Mouse (Mus musculus) neural tube, embryonic 11.5 days (tissue): Measurements from ENCODE around the gene Mobp. TPM values are rescaled to one million over a fixed set of nuclear protein-coding genes. Genes with fewer than 3 reads are reported as not detected.
A peak's percentile ranks its signal among the peaks of the same experiment; 100 is the strongest.

Source experiments
- ATAC-seq: fragments of 200-750 bp; cut with Nextera tagmentation; 2 replicates; pipeline ENCODE4 v1.8.0; 2017; ENCODE audit warnings: moderate number of reproducible peaks, mild to moderate bottlenecking, moderate TSS enrichment, moderate library complexity; ENCODE audit not compliant: insufficient read depth, low FRiP score, low TSS enrichment
- DNase-seq: peaks from one replicate; pipeline ENCODE4 v3.0.0-alpha.2; 2015; ENCODE audit warnings: low spot score
- H3K27ac ChIP-seq: fragments of 300-500 bp; sonication (generic); 2 replicates; pipeline ENCODE4 v1.5.1; 2014; ENCODE audit warnings: low read depth, mild to moderate bottlenecking, low read length
- H3K27me3 ChIP-seq: fragments of 300-500 bp; sonication (generic); 2 replicates; pipeline ENCODE4 v1.6.1; 2014; ENCODE audit warnings: mild to moderate bottlenecking, low read length, mixed read lengths; ENCODE audit not compliant: control insufficient read depth, insufficient read depth
- H3K36me3 ChIP-seq: fragments of 300-500 bp; sonication (generic); 2 replicates; pipeline ENCODE4 v1.6.1; 2014; ENCODE audit warnings: mild to moderate bottlenecking, low read length, moderate library complexity, mixed read lengths; ENCODE audit not compliant: control insufficient read depth, insufficient read depth
- H3K4me1 ChIP-seq: fragments of 300-500 bp; sonication (generic); 2 replicates; pipeline ENCODE4 v1.6.1; 2014; ENCODE audit warnings: low read length, mixed read lengths; ENCODE audit not compliant: control insufficient read depth, insufficient read depth
- H3K4me2 ChIP-seq: fragments of 300-500 bp; sonication (generic); 2 replicates; pipeline ENCODE4 v1.6.1; 2014; ENCODE audit warnings: low read depth, mild to moderate bottlenecking, moderate library complexity
- H3K4me3 ChIP-seq: fragments of 300-500 bp; sonication (generic); 2 replicates; pipeline ENCODE4 v1.5.1; 2014; ENCODE audit warnings: low read depth, low read length
- H3K9ac ChIP-seq: fragments of 300-500 bp; sonication (generic); 2 replicates; pipeline ENCODE4 v1.6.1; 2014; ENCODE audit warnings: mild to moderate bottlenecking, low read length
- H3K9me3 ChIP-seq: fragments of 300-500 bp; sonication (generic); 2 replicates; pipeline ENCODE4 v1.6.1; 2016; ENCODE audit warnings: low read length; ENCODE audit not compliant: control insufficient read depth
- WGBS: fragments of 180-500 bp; shearing (Covaris S2); extraction: QIAGEN DNeasy Blood & Tissue Kit; methylation state at CpG from one replicate; pipeline ENCODE4 v1.1.7; 2014; 5-methylcytosine and 5-hydroxymethylcytosine counted together
- polyA plus RNA-seq: library from polyadenylated mRNA; unstranded; fragments of >200 nt; fragmentation: Nextera tagmentation; extraction: Ambion mirVana; gene quantifications from 2 replicates; pipeline ENCODE4 v1.2.1, GENCODE M21; 2014

Gene Mobp
- polyA plus RNA-seq, 1 experiment from 2014 or later: not detected

DNA sequence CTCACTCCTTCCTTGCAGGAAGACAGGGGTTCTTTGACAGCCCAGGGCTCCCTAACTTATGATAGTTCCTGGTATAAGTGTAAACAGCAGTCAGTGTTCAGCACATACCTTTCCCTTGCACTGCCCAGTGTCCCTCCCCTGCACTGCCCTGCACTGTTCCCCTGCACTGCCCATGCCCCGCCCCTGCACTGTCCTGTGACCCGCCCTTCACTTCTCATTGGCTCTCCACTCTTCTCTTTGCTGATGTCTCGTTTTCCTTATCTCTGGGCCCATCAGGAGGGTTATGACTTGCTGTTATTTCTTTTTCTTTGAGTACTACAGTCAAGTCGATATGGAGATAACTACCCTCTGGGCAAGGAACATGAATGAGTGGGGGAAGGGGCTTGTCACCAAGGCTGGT lies 8.5 kb downstream of the Mobp start:
- WGBS: 43% methylated on average over 4 of the region's 4 CpGs
- no peak overlapping the region for H3K27ac ChIP-seq
- H3K9me3 ChIP-seq: no peaks in the 10 kb centered on the region
- ATAC-seq (no peak), DNase-seq (no peak)
- H3K9ac ChIP-seq: no peak overlapping the region
- no peak overlapping the region for H3K4me2 ChIP-seq
- no peaks in the 10 kb centered on the region for H3K36me3 ChIP-seq
- no peaks in the 10 kb centered on the region; the same call in 1 of the 2 replicates for H3K4me1 ChIP-seq
- H3K4me3 ChIP-seq: no peak overlapping the region
- no peaks in the 10 kb centered on the region for H3K27me3 ChIP-seq

DNA sequence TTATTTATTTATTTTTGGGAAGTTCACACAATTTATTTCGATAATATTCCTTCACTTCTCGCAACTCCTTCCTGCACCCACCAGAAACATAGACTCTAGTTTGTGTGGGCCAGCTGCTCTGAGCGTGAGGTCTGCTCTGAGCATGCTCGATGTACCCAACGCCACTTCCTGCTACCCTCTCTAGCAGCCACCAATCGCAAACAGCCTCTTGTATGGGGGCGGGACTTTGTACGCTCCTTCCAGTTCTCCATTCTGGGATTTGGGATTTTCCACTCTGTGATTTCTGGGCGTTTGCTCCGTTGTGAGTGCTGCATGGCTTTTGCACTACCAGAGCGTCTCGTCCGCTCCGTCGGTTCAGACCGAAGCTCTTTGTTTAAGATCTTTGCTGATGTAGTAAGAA lies 14.4 kb downstream of the Mobp start:
- no peaks in the 10 kb centered on the region for H3K4me1 ChIP-seq
- ATAC-seq: no peak
- 90% methylated on average over 16 of the region's 16 CpGs for WGBS
- H3K9me3 ChIP-seq: no peaks in the 10 kb centered on the region
- H3K4me3 ChIP-seq: no peak overlapping the region
- H3K9ac ChIP-seq: no peak overlapping the region
- H3K4me2 ChIP-seq: no peak overlapping the region
- DNase-seq: no peak
- H3K27ac ChIP-seq: no peak overlapping the region
- no peaks in the 10 kb centered on the region for H3K36me3 ChIP-seq
- H3K27me3 ChIP-seq: no peaks in the 10 kb centered on the region

- H3K36me3 ChIP-seq: no peaks in the 10 kb centered on the region
- H3K4me2 ChIP-seq: no peak overlapping the region
- no peak overlapping the region for H3K9ac ChIP-seq
- H3K4me1 ChIP-seq: no peaks in the 10 kb centered on the region
- ATAC-seq (no peak), DNase-seq (no peak)
- no peak overlapping the region for H3K4me3 ChIP-seq
- H3K27ac ChIP-seq: no peak overlapping the region
- H3K27me3 ChIP-seq: no peaks in the 10 kb centered on the region
- no peaks in the 10 kb centered on the region for H3K9me3 ChIP-seq
- 70% methylated on average over 10 of the region's 11 CpGs for WGBS
Measured at GRCm38 (mm10) chr9:120167826-120168225, 18.3 kb downstream of the Mobp start.

- H3K4me3 ChIP-seq: no peak overlapping the region
- 38% methylated on average over 5 of the region's 5 CpGs for WGBS
- no peak for ATAC-seq
- H3K9me3 ChIP-seq: no peaks in the 10 kb centered on the region
- no peaks in the 10 kb centered on the region for H3K27me3 ChIP-seq
- H3K9ac ChIP-seq: no peak overlapping the region
- no peak overlapping the region for H3K4me2 ChIP-seq
- peak; percentile 72 for DNase-seq
- no peak overlapping the region for H3K27ac ChIP-seq
- no peaks in the 10 kb centered on the region for H3K4me1 ChIP-seq
- H3K36me3 ChIP-seq: no peaks in the 10 kb centered on the region
Measured at GRCm38 (mm10) chr9:120171295-120171694, 21.8 kb downstream of the Mobp start.

DNA sequence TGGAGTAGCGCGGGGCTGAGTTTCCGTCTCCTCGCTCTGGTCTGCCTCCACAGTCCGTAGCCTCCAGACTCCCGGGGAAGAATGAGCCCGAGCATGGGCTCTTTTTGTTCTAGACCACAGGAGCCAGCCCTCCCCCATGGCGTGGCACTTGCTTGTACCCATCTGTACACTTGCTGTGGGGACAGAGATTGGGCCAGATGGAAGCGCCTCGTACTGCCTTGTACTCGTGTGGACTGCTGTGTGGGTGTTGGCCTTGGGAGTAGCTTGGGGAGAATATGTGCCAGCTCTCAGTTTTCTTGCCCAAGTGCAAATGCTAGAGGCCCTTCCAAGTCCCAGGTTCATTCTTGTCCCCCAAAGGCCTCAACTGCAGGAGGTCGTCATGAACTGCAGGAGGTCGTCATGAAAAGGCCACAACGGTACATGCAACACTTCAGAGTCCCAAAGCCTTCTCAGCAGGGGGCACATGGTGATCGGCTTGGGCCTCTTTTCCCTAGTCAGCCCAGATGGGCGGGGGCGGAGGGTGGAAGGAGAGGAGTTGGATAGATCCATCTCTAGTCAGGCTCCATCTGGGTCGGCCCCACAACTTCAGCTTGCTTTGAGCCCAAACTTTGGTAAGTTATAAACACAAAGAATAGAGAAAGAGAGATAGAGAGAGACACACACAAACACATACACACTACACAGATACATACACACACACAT lies 25.1 kb downstream of the Mobp start:
- H3K9ac ChIP-seq: no peak overlapping the region
- no peaks in the 10 kb centered on the region for H3K27me3 ChIP-seq
- H3K4me3 ChIP-seq: no peak overlapping the region
- H3K36me3 ChIP-seq: no peaks in the 10 kb centered on the region
- DNase-seq (no peak), ATAC-seq (no peak)
- WGBS: 86% methylated on average over 18 of the region's 18 CpGs
- H3K27ac ChIP-seq: no peak overlapping the region
- H3K4me2 ChIP-seq: no peak overlapping the region
- H3K9me3 ChIP-seq: no peaks in the 10 kb centered on the region
- no peaks in the 10 kb centered on the region for H3K4me1 ChIP-seq

GRCm38 (mm10) chr9:120178813-120179212 lies 29.3 kb downstream of the Mobp start:
- no peak for DNase-seq
- WGBS: 91% methylated on average over 10 of the region's 10 CpGs
- Histone ChIP-seq H3K4me2 (no peak overlapping the region), H3K9me3 (no peaks in the 10 kb centered on the region), H3K4me1 (no peaks in the 10 kb centered on the region), H3K4me3 (no peak overlapping the region), H3K36me3 (no peaks in the 10 kb centered on the region), H3K27me3 (no peaks in the 10 kb centered on the region), H3K27ac (no peak overlapping the region), H3K9ac (no peak overlapping the region)
- no peak for ATAC-seq

GRCm38 (mm10) chr9:120184499-120184898 lies 35.0 kb downstream of the Mobp start:
- no peaks in the 10 kb centered on the region for H3K27me3 ChIP-seq
- no peak overlapping the region for H3K27ac ChIP-seq
- H3K36me3 ChIP-seq: no peaks in the 10 kb centered on the region
- 36% methylated on average over 13 of the region's 13 CpGs for WGBS
- ATAC-seq: no peak
- no peaks in the 10 kb centered on the region for H3K9me3 ChIP-seq
- no peak overlapping the region for H3K4me2 ChIP-seq
- H3K9ac ChIP-seq: no peak overlapping the region
- H3K4me3 ChIP-seq: no peak overlapping the region
- H3K4me1 ChIP-seq: no peaks in the 10 kb centered on the region
- DNase-seq: peak; percentile 62

GRCm38 (mm10) chr9:120186856-120187255 lies 37.3 kb downstream of the Mobp start:
- ATAC-seq: no peak
- Histone ChIP-seq H3K27ac (no peak overlapping the region), H3K9ac (no peak overlapping the region), H3K9me3 (no peaks in the 10 kb centered on the region), H3K4me2 (no peak overlapping the region), H3K36me3 (no peaks in the 10 kb centered on the region), H3K4me1 (no peaks in the 10 kb centered on the region), H3K4me3 (no peak overlapping the region), H3K27me3 (no peaks in the 10 kb centered on the region)
- WGBS: 85% methylated on average over 5 of the region's 5 CpGs
- no peak for DNase-seq

DNA sequence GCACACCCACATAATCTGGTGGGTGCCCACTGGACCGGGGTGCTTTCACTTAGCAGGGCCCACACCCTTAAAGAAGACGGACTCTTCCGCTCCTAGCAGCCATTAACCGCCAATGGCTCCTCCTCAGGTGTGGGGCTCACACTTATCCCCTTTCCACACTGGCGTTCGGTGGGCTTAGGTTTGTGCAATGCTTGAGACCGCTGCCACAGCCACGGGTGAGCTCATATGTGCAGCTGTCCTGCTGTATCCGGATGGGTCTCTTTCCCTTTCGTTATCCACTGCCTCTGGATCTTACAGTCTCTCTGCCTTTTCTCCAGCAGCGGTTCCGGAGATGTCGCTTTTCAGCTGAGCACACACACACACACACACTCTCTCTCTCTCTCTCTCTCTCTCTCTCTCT lies 41.4 kb downstream of the Mobp start:
- Histone ChIP-seq H3K27ac (no peak overlapping the region), H3K36me3 (no peaks in the 10 kb centered on the region), H3K4me3 (peak overlapping the region; percentile 23; the same call in 1 of the 2 replicates), H3K4me1 (no peaks in the 10 kb centered on the region), H3K9me3 (no peaks in the 10 kb centered on the region), H3K27me3 (no peaks in the 10 kb centered on the region), H3K4me2 (peak overlapping the region; percentile 43), H3K9ac (peak overlapping the region; percentile 24; the same call in 1 of the 2 replicates)
- 49% methylated on average over 13 of the region's 13 CpGs for WGBS
- DNase-seq (peak; percentile 18), ATAC-seq (peak; percentile 60; the same call in 1 of the 2 replicates)
